8 mouse cellular contexts compared by ENCODE assay signal in the genomic region with DNA sequence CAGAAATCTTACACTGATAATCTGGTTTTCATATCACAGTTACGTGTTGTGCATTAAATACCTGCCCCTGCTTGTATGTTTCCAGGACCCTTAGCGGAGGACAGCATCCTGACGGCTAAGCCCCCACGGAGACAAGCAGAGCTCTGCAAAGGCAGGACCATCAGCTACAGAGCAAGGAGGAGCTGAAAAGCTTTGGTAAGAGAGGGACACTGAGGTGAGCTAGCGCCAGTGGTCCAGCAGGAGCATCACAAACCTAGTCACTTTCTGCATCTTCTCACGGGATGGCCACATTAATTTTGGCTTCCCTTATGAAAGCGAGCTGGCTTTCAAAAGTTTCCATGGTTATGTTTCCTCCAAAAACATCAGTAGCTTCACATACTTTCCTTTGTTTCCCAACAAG. TPM values are rescaled to one million over a fixed set of nuclear protein-coding genes. Genes with fewer than 3 reads are reported as not detected.
A peak's percentile ranks its signal among the peaks of the same experiment; 100 is the strongest.
DNase-seq lines count a peak whose midpoint lies in the region; ATAC-seq lines count a peak whose summit lies in the region.

No protein-coding gene starts in this region.

- no peak overlapping the region for H3K27ac ChIP-seq in heart, embryonic 12.5 days (ENCODE audit: poor library complexity, severe bottlenecking)
- H3K27ac ChIP-seq in hindbrain, embryonic 16.5 days (ENCODE audit: low read depth, low read length), result no peak overlapping the region
- no peak overlapping the region for H3K27ac ChIP-seq in midbrain, embryonic 16.5 days (ENCODE audit: low read length)

- ATAC-seq in heart, embryonic 12.5 days (ENCODE audit: insufficient number of reproducible peaks, low FRiP score), result no peak
- peak; percentile 52 for ATAC-seq in hindbrain, embryonic 16.5 days
- peak; percentile 71 for ATAC-seq in midbrain, embryonic 16.5 days

- H3K36me3 ChIP-seq in heart, embryonic 12.5 days, result no peaks in the 10 kb centered on the region
- H3K36me3 ChIP-seq in hindbrain, embryonic 16.5 days (ENCODE audit: control insufficient read depth, insufficient read depth, low read length), result no peaks in the 10 kb centered on the region
- H3K36me3 ChIP-seq in midbrain, embryonic 16.5 days (ENCODE audit: control insufficient read depth, insufficient read depth, low read length), result no peaks in the 10 kb centered on the region

- 0 out of 2 replicates have a peak overlapping the region, but pooled peaks have one; percentile 48 for H3K9ac ChIP-seq in heart, embryonic 12.5 days
- peak overlapping the region; percentile 65 for H3K9ac ChIP-seq in hindbrain, embryonic 16.5 days (ENCODE audit: low read depth, low read length)
- H3K9ac ChIP-seq in midbrain, embryonic 16.5 days (ENCODE audit: low read depth, low read length), result peak overlapping the region; percentile 62

- H3K9me3 ChIP-seq in heart, embryonic 12.5 days (replicated peaks), result peaks cover 6% of the 10 kb centered on the region; the same call in 1 of the 2 replicates
- no peaks in the 10 kb centered on the region; the same call in 1 of the 2 replicates for H3K9me3 ChIP-seq in hindbrain, embryonic 16.5 days (ENCODE audit: control insufficient read depth, low read length)
- peaks cover 2% of the 10 kb centered on the region; the same call in 1 of the 2 replicates for H3K9me3 ChIP-seq in midbrain, embryonic 16.5 days (replicated peaks; ENCODE audit: control insufficient read depth, low read length, poor library complexity, severe bottlenecking)

- peak overlapping the region; percentile 81 for H3K4me2 ChIP-seq in heart, embryonic 12.5 days
- peak overlapping the region; percentile 92 for H3K4me2 ChIP-seq in hindbrain, embryonic 16.5 days (ENCODE audit: low read length)
- peak overlapping the region; percentile 92 for H3K4me2 ChIP-seq in midbrain, embryonic 16.5 days (ENCODE audit: low read length)

- DNase-seq in heart, adult 18-20 months, result no peak
- peak; percentile 21 for DNase-seq in embryo, embryonic 11 days
- DNase-seq in adrenal gland, postnatal 25 days, result no peak
- DNase-seq in right cerebral cortex, postnatal 4 days, result no peak
- DNase-seq in gastrocnemius, adult 8-10 months (ENCODE audit: low spot score in 2 of 2), result no peak

- peak overlapping the region; percentile 47 for H3K4me3 ChIP-seq in heart, embryonic 12.5 days
- peak overlapping the region; percentile 47 for H3K4me3 ChIP-seq in hindbrain, embryonic 16.5 days (ENCODE audit: low read length)
- peak overlapping the region; percentile 44 for H3K4me3 ChIP-seq in midbrain, embryonic 16.5 days (ENCODE audit: low read depth, low read length)

- 6% methylated on average over 7 of the region's 7 CpGs for WGBS in heart, embryonic 12.5 days
- under 1% methylated on average over 7 of the region's 7 CpGs for WGBS in hindbrain, embryonic 16.5 days
- under 1% methylated on average over 7 of the region's 7 CpGs for WGBS in midbrain, embryonic 16.5 days

- H3K4me1 ChIP-seq in heart, embryonic 12.5 days (replicated peaks), result peaks cover 4% of the 10 kb centered on the region; the same call in 1 of the 2 replicates
- H3K4me1 ChIP-seq in hindbrain, embryonic 16.5 days (ENCODE audit: control insufficient read depth, insufficient read depth, low read depth, low read length), result no peaks in the 10 kb centered on the region
- H3K4me1 ChIP-seq in midbrain, embryonic 16.5 days (ENCODE audit: control insufficient read depth, insufficient read depth, low read length), result peaks cover 6% of the 10 kb centered on the region

- H3K27me3 ChIP-seq in heart, embryonic 12.5 days (replicated peaks), result no peaks in the 10 kb centered on the region
- no peaks in the 10 kb centered on the region for H3K27me3 ChIP-seq in hindbrain, embryonic 16.5 days (replicated peaks; ENCODE audit: control insufficient read depth, insufficient read depth, low read length)
- no peaks in the 10 kb centered on the region for H3K27me3 ChIP-seq in midbrain, embryonic 16.5 days (ENCODE audit: control insufficient read depth, insufficient read depth, low read depth, low read length)

RNA-seq across cellular contexts. Expression of a gene that starts 1.7 kb away (rescaled TPM):
- 0.83 and 0.96 TPM in 2 replicates for polyA plus RNA-seq in heart, embryonic 12.5 days (2016; fragmentation: Nextera tagmentation; extraction: Ambion mirVana)
- total RNA-seq in heart, adult 18-20 months (2021), result 1 to 10 TPM; 1.6 to 5.5 TPM
- polyA plus RNA-seq in hindbrain, embryonic 16.5 days (2015; fragmentation: Nextera tagmentation; extraction: Ambion mirVana), result 31.2 and 36.7 TPM in 2 replicates
- 25.4 and 29.9 TPM in 2 replicates for polyA plus RNA-seq in midbrain, embryonic 16.5 days (2015; fragmentation: Nextera tagmentation; extraction: Ambion mirVana)
- 1.9 and 2.0 TPM in 2 replicates for total RNA-seq in adrenal gland, postnatal 25 days (2021)
- total RNA-seq in gastrocnemius, adult 8-10 months (2022), result under 1 TPM in 2 of 4 experiments, not detected in 2; 0.39 to 0.45 TPM

RNA-seq across cellular contexts. Expression of a gene that starts 33.0 kb away (rescaled TPM):
- 0.17 and 0.31 TPM in 2 replicates for polyA plus RNA-seq in heart, embryonic 12.5 days (2016; fragmentation: Nextera tagmentation; extraction: Ambion mirVana)
- 1 to 10 TPM; 6.1 to 7.2 TPM for total RNA-seq in heart, adult 18-20 months (2021)
- polyA plus RNA-seq in hindbrain, embryonic 16.5 days (2015; fragmentation: Nextera tagmentation; extraction: Ambion mirVana), result 0.38 and 1.2 TPM in 2 replicates
- polyA plus RNA-seq in midbrain, embryonic 16.5 days (2015; fragmentation: Nextera tagmentation; extraction: Ambion mirVana), result 0.45 and 0.69 TPM in 2 replicates
- 5.3 and 7.8 TPM in 2 replicates for total RNA-seq in adrenal gland, postnatal 25 days (2021)
- 1 to 10 TPM; 1.8 to 2.8 (median 2.1) TPM for total RNA-seq in gastrocnemius, adult 8-10 months (2022)

RNA-seq across cellular contexts. Expression of a gene that starts 37.4 kb away (rescaled TPM):
- polyA plus RNA-seq in heart, embryonic 12.5 days (2016; fragmentation: Nextera tagmentation; extraction: Ambion mirVana), result 23.3 and 24.0 TPM in 2 replicates
- 10 to 100 TPM in 1 of 2 experiments, 1 to 10 TPM in 1; 8.8 to 10.2 TPM for total RNA-seq in heart, adult 18-20 months (2021)
- 29.1 and 35.7 TPM in 2 replicates for polyA plus RNA-seq in hindbrain, embryonic 16.5 days (2015; fragmentation: Nextera tagmentation; extraction: Ambion mirVana)
- polyA plus RNA-seq in midbrain, embryonic 16.5 days (2015; fragmentation: Nextera tagmentation; extraction: Ambion mirVana), result 24.7 and 31.2 TPM in 2 replicates
- 16.5 and 20.8 TPM in 2 replicates for total RNA-seq in adrenal gland, postnatal 25 days (2021)
- 1 to 10 TPM; 4.0 to 5.6 (median 4.7) TPM for total RNA-seq in gastrocnemius, adult 8-10 months (2022)

RNA-seq across cellular contexts. Expression of a gene that starts 51.4 kb away (rescaled TPM):
- not detected in 2 replicates for polyA plus RNA-seq in heart, embryonic 12.5 days (2016; fragmentation: Nextera tagmentation; extraction: Ambion mirVana)
- total RNA-seq in heart, adult 18-20 months (2021), result not detected
- not detected in 2 replicates for polyA plus RNA-seq in hindbrain, embryonic 16.5 days (2015; fragmentation: Nextera tagmentation; extraction: Ambion mirVana)
- polyA plus RNA-seq in midbrain, embryonic 16.5 days (2015; fragmentation: Nextera tagmentation; extraction: Ambion mirVana), result 0.09 TPM in 1 of 2 replicates, not detected in the other
- not detected in 2 replicates for total RNA-seq in adrenal gland, postnatal 25 days (2021)
- total RNA-seq in gastrocnemius, adult 8-10 months (2022), result not detected

RNA-seq across cellular contexts. Expression of a gene that starts 52.9 kb away (rescaled TPM):
- 0.60 and 0.64 TPM in 2 replicates for polyA plus RNA-seq in heart, embryonic 12.5 days (2016; fragmentation: Nextera tagmentation; extraction: Ambion mirVana)
- total RNA-seq in heart, adult 18-20 months (2021), result 1 to 10 TPM; 4.4 to 4.9 TPM
- polyA plus RNA-seq in hindbrain, embryonic 16.5 days (2015; fragmentation: Nextera tagmentation; extraction: Ambion mirVana), result 10.4 and 12.3 TPM in 2 replicates
- 11.9 and 14.3 TPM in 2 replicates for polyA plus RNA-seq in midbrain, embryonic 16.5 days (2015; fragmentation: Nextera tagmentation; extraction: Ambion mirVana)
- total RNA-seq in adrenal gland, postnatal 25 days (2021), result 4.9 and 6.2 TPM in 2 replicates
- total RNA-seq in gastrocnemius, adult 8-10 months (2022), result 1 to 10 TPM in 1 of 4 experiments, under 1 TPM in 3; 0.63 to 1.4 (median 0.97) TPM
